In genomic region chr7:127477687-127478634, GRCm38 (mm10) we compare ENCODE assay signal across 8 mouse cellular contexts. TPM values are rescaled to one million over a fixed set of nuclear protein-coding genes. Genes with fewer than 3 reads are reported as not detected.
DNase-seq lines count a peak whose midpoint lies in the region; ATAC-seq lines count a peak whose summit lies in the region.

No protein-coding gene starts in this region.

- H3K4me1 ChIP-seq in hindbrain, embryonic 16.5 days (ENCODE audit: control insufficient read depth, insufficient read depth, low read depth, low read length) = peaks cover 23% of the 10 kb centered on the region

- H3K4me3 ChIP-seq in hindbrain, embryonic 16.5 days (ENCODE audit: low read length) = peak overlapping the region; percentile 99
- peak overlapping the region; percentile 60 for H3K4me3 ChIP-seq in macrophage (ENCODE audit: inconsistent target)

- peak overlapping the region; percentile 98 for H3K27ac ChIP-seq in hindbrain, embryonic 16.5 days (ENCODE audit: low read depth, low read length)
- H3K27ac ChIP-seq in macrophage = peak overlapping the region; percentile 98

- no peaks in the 10 kb centered on the region for H3K9me3 ChIP-seq in hindbrain, embryonic 16.5 days (ENCODE audit: control insufficient read depth, low read length)

- H3K27me3 ChIP-seq in hindbrain, embryonic 16.5 days (replicated peaks; ENCODE audit: control insufficient read depth, insufficient read depth, low read length) = no peaks in the 10 kb centered on the region

- H3K79me2 ChIP-seq in macrophage (ENCODE audit: inconsistent target) = peaks cover 69% of the 10 kb centered on the region

- WGBS in hindbrain, embryonic 16.5 days = under 1% methylated on average over 50 of the region's 50 CpGs
- 1% methylated on average over 50 of the region's 50 CpGs for WGBS in macrophage (ENCODE audit: missing documents)

- peak overlapping the region; percentile 99 for H3K4me2 ChIP-seq in hindbrain, embryonic 16.5 days (ENCODE audit: low read length)

- peaks cover 43% of the 10 kb centered on the region for H3K36me3 ChIP-seq in hindbrain, embryonic 16.5 days (ENCODE audit: control insufficient read depth, insufficient read depth, low read length)
- H3K36me3 ChIP-seq in macrophage (ENCODE audit: inconsistent target) = peaks cover 53% of the 10 kb centered on the region

- H3K9ac ChIP-seq in hindbrain, embryonic 16.5 days (ENCODE audit: low read depth, low read length) = peak overlapping the region; percentile 95

- DNase-seq in WW6 (ENCODE audit: low read depth, low spot score) = peak; percentile 99
- peak; percentile 96 to 99 for DNase-seq in cerebellum, postnatal 4 days (ENCODE audit: low spot score in 2 of 2)
- DNase-seq in gastrocnemius, adult 18-20 months (ENCODE audit: low spot score) = peak; percentile 100
- peak; percentile 99 for DNase-seq in left cerebral cortex, adult 18-20 months (ENCODE audit: low spot score in 2 of 2)
- peak; percentile 100 for DNase-seq in right cerebral cortex, adult 18-20 months
- DNase-seq in urinary bladder, postnatal 10 days (ENCODE audit: low spot score) = peak; percentile 96

- peak; percentile 93 for ATAC-seq in hindbrain, embryonic 16.5 days

RNA-seq across cellular contexts. Expression of gene Fbrs, which starts 1.0 kb away (rescaled TPM):
- 10 to 100 TPM; 25.2 to 26.6 TPM for total RNA-seq in gastrocnemius, adult 18-20 months (2021)
- 10.2 and 12.6 TPM in 2 replicates for polyA plus RNA-seq in hindbrain, embryonic 16.5 days (2015; fragmentation: Nextera tagmentation; extraction: Ambion mirVana)
- 10 to 100 TPM; 54.5 to 57.8 TPM for total RNA-seq in left cerebral cortex, adult 18-20 months (2021)
- 100 to 1,000 TPM; 231 to 699 (median 415) TPM for total RNA-seq in macrophage (2018; cell fraction: chromatin; rRNA removed)
- total RNA-seq in macrophage (2018; cell fraction: cytosol; rRNA removed) = 100 to 1,000 TPM; 139 to 247 (median 166) TPM
- total RNA-seq in macrophage (2018; cell fraction: nucleus; rRNA removed) = 100 to 1,000 TPM; 216 to 619 (median 409) TPM
- 47.3 to 163 TPM (median 92.9 TPM) in 3 replicates for polyA plus RNA-seq in macrophage (2018)

RNA-seq across cellular contexts. Expression of gene Prr14, which starts 18.6 kb away (rescaled TPM):
- 10 to 100 TPM; 16.5 to 19.4 TPM for total RNA-seq in gastrocnemius, adult 18-20 months (2021)
- 29.0 and 35.2 TPM in 2 replicates for polyA plus RNA-seq in hindbrain, embryonic 16.5 days (2015; fragmentation: Nextera tagmentation; extraction: Ambion mirVana)
- total RNA-seq in left cerebral cortex, adult 18-20 months (2021) = 10 to 100 TPM; 24.6 to 33.0 TPM
- total RNA-seq in macrophage (2018; cell fraction: chromatin; rRNA removed) = 100 to 1,000 TPM; 101 to 468 (median 170) TPM
- total RNA-seq in macrophage (2018; cell fraction: cytosol; rRNA removed) = 10 to 100 TPM; 40.3 to 81.1 (median 50.0) TPM
- total RNA-seq in macrophage (2018; cell fraction: nucleus; rRNA removed) = 100 to 1,000 TPM in 22 of 26 experiments, 10 to 100 TPM in 4; 78.6 to 416 (median 129) TPM
- polyA plus RNA-seq in macrophage (2018) = 31.6 to 54.9 TPM (median 50.8 TPM) in 3 replicates

RNA-seq across cellular contexts. Expression of gene Zfp689, which starts 29.0 kb away (rescaled TPM):
- under 1 TPM; 0.76 to 0.82 TPM for total RNA-seq in gastrocnemius, adult 18-20 months (2021)
- 13.2 and 15.9 TPM in 2 replicates for polyA plus RNA-seq in hindbrain, embryonic 16.5 days (2015; fragmentation: Nextera tagmentation; extraction: Ambion mirVana)
- total RNA-seq in left cerebral cortex, adult 18-20 months (2021) = 1 to 10 TPM; 5.4 to 6.2 TPM
- 1 to 10 TPM in 7 of 26 experiments, under 1 TPM in 15, not detected in 4; 0.25 to 3.3 (median 0.84) TPM for total RNA-seq in macrophage (2018; cell fraction: chromatin; rRNA removed)
- 1 to 10 TPM in 17 of 26 experiments, under 1 TPM in 9; 0.42 to 3.0 (median 1.4) TPM for total RNA-seq in macrophage (2018; cell fraction: cytosol; rRNA removed)
- total RNA-seq in macrophage (2018; cell fraction: nucleus; rRNA removed) = 1 to 10 TPM in 10 of 26 experiments, under 1 TPM in 16; 0.35 to 2.7 (median 0.95) TPM
- 1.0 to 1.9 TPM (median 1.0 TPM) in 3 replicates for polyA plus RNA-seq in macrophage (2018)

RNA-seq across cellular contexts. Expression of gene Srcap, which starts 33.8 kb away (rescaled TPM):
- 10 to 100 TPM; 46.5 to 46.6 TPM for total RNA-seq in gastrocnemius, adult 18-20 months (2021)
- 37.9 and 38.7 TPM in 2 replicates for polyA plus RNA-seq in hindbrain, embryonic 16.5 days (2015; fragmentation: Nextera tagmentation; extraction: Ambion mirVana)
- total RNA-seq in left cerebral cortex, adult 18-20 months (2021) = 10 to 100 TPM; 94.9 to 99.7 TPM
- total RNA-seq in macrophage (2018; cell fraction: chromatin; rRNA removed) = 100 to 1,000 TPM; 208 to 357 (median 289) TPM
- total RNA-seq in macrophage (2018; cell fraction: cytosol; rRNA removed) = 10 to 100 TPM; 27.7 to 59.0 (median 39.6) TPM
- 100 to 1,000 TPM; 112 to 214 (median 157) TPM for total RNA-seq in macrophage (2018; cell fraction: nucleus; rRNA removed)
- polyA plus RNA-seq in macrophage (2018) = 14.3 to 15.8 TPM (median 15.4 TPM) in 3 replicates

RNA-seq across cellular contexts. Expression of gene Gm42715, which starts 41.4 kb away (rescaled TPM):
- 1 to 10 TPM; 2.8 to 3.8 TPM for total RNA-seq in gastrocnemius, adult 18-20 months (2021)
- polyA plus RNA-seq in hindbrain, embryonic 16.5 days (2015; fragmentation: Nextera tagmentation; extraction: Ambion mirVana) = 13.2 and 13.7 TPM in 2 replicates
- total RNA-seq in left cerebral cortex, adult 18-20 months (2021) = 10 to 100 TPM in 1 of 2 experiments, 1 to 10 TPM in 1; 8.9 to 10.7 TPM
- total RNA-seq in macrophage (2018; cell fraction: chromatin; rRNA removed) = 100 to 1,000 TPM in 2 of 26 experiments, 10 to 100 TPM in 24; 46.2 to 102 (median 81.0) TPM
- total RNA-seq in macrophage (2018; cell fraction: cytosol; rRNA removed) = 10 to 100 TPM; 17.0 to 32.6 (median 21.8) TPM
- total RNA-seq in macrophage (2018; cell fraction: nucleus; rRNA removed) = 100 to 1,000 TPM in 1 of 26 experiments, 10 to 100 TPM in 25; 27.1 to 105 (median 69.9) TPM
- polyA plus RNA-seq in macrophage (2018) = 13.1 to 13.5 TPM (median 13.2 TPM) in 3 replicates

Comparison
In these comparisons a context has a peak if more than half of its experiments do, and no peak if none do; other contexts are left out.
1. Peak in every context shown above with its lines: DNase-seq, ATAC-seq, H3K4me3 ChIP-seq and H3K27ac ChIP-seq.